Mouse (Mus musculus) heart, postnatal 10 days (tissue): ENCODE data around the gene Sf3a2. TPM values are rescaled to one million over a fixed set of nuclear protein-coding genes. Genes with fewer than 3 reads are reported as not detected.
A peak's percentile ranks its signal among the peaks of the same experiment; 100 is the strongest.
"Not testable (repeated sequence)": the region's sequence is repeated elsewhere in the genome, so short reads cannot be mapped to it uniquely, and the experiment has no call there.

Experiments
- DNase-seq, 2 experiments: peaks; one replicate each; pipeline ENCODE4 v3.0.0; 2021
- intact Hi-C: fragments of 180-260 bp; cut with DNase I; formaldehyde crosslinking; loops from one replicate; pipeline ENCODE4 v1.15.1; 2025
- total RNA-seq, 2 experiments: library from RNA; stranded (reverse); gene quantifications; 2 replicates each; pipeline ENCODE4 v1.2.3; 2021

The Sf3a2 gene
- total RNA-seq, 2 experiments from 2014 or later = 36.8 to 41.4 TPM

DNA sequence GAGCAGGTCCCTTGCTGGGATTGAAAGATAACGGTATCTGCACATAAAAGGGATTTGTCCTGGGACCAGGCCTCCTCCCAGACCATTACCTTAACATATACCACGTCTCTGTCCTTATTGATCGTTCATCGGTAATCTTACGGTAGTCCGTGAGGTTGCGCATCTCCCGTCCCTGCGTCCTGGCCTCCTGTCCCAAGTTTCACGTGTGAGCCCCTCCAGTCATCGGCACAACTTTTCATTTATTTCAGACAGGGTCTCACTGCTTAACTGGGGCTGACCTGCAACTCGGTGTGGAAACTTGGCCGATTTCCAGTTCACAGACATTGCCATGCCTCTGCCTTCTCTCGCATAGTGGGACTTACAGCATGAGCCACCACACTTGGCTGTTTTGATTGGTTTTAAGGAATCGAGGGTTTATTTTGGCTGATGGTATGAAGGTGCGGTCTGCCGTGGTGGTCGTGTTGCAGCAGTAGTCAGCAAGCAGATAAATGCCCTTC lies 1.1 kb downstream of the Sf3a2 start:
- no peak for DNase-seq
- intact Hi-C loops = loop anchor here (5.0 kb wide), 1 partner anchor 378 kb away; the partner anchor contains the start of gene Eef2

DNA sequence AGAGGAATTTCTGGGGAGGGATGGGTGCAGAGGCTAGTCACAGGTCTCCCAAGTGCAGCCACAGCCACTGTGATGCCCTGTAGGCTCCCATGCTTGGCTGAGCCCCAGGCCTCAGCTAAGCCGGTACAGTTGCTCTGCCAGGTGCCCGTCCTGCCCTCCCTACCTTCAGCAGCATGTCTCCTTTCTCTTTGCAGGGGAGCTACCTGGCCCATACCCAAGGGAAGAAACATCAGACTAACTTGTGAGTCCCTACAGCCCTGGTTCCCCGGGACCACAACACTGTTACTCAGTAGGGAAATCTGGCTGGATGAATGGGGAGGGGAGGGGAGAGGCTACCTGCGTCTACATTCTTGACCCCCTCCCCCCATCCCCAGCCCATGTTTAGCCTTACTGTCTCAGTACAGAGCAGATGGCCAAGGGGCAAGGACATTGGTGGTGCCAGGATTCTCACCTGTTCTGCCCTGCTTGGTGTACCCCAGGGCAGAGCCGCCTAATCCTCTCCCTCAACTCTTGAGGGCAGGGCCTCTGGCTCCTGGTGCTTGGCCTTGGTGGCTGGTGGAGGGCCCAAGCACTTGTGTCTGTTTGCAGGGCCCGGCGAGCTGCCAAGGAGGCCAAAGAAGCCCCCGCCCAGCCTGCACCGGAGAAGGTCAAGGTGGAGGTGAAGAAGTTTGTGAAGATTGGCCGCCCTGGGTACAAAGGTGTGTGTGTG lies 4.4 kb downstream of the Sf3a2 start:
- DNase-seq = no peak
- intact Hi-C loops = no loop called here

DNA sequence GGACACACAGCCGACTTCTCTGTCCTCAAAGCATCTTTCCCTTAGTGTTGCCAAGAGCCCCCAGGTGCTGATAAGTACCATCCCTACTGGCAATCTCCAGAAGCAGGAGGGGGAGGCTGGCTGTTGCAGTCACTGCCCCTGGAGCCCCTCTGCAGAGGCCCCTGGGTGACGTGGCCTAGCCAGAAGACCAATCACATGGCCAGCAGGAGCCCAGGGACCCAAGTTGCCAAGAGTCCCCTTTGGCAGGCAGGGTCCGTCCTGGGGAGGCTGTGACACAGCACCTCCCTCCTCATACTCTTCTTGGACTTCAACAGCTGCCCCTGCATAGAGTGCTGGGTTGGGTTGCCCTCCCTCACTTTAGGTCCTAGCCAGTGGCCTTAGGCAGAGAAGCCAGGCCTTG lies 5.0 kb downstream of the Sf3a2 start:
- DNase-seq = no peak
- intact Hi-C loops = no loop called here

DNA sequence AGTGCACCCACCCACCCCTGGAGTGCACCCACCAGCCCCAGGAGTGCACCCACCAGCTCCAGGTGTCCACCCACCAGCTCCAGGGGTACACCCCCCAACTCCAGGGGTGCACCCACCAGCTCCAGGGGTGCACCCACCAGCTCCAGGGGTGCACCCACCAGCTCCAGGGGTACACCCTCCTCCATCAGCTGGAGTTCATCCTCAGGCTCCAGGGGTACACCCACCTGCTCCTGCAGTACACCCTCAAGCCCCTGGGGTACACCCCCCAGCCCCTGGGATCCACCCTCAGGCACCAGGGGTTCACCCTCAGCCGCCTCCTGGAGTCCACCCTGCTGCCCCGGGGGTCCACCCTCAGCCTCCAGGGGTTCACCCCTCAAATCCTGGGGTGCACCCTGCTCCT lies 6.3 kb downstream of the Sf3a2 start:
- no peak for DNase-seq
- intact Hi-C loops = no loop called here

DNA sequence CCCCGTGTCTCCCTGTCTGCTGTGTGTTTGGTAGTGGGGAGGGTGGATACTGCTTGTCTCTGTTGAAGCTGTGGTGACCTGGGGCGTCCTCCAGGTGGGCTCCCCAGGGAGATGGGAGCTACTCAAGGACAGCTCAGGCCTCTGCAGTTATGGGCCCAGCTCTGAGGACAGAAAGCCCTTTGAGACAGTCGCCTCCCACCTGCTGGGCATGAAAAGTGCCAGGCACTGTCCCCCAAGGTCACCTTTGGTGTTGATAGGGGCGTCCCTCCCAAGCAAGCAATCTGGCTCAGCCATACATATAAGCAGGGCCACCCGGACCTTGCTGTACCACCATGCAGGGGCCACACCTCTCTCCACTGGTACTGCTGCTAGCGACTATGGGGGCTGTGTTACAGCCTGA lies 6.9 kb downstream of the Sf3a2 start, which contains the start of gene Amh:
Amh (plus strand) TSS at position 328 of the 400 bp plus-strand sequence.
- intact Hi-C loops = loop anchor here (5.0 kb wide), 3 partner anchors 58 to 192 kb away; no protein-coding TSS in a partner anchor

DNA sequence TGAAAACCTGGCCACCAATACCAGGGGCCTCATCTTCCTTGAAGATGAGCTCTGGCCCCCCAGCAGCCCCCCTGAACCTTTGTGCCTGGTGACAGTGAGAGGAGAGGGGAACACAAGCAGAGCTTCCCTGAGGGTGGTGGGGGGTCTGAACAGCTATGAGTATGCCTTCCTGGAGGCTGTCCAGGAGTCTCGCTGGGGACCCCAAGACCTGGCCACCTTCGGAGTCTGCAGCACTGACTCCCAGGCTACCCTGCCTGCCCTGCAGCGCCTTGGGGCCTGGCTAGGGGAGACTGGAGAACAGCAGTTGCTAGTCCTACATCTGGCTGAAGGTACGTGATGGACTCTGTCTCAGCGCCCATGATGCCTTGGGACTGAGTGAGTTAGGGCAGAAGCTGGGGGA lies 7.3 kb downstream of the Sf3a2 start:
- intact Hi-C loops = loop anchor here (5.0 kb wide), 3 partner anchors 58 to 192 kb away; no protein-coding TSS in a partner anchor
- no peak for DNase-seq

More for the DNA sequence above, 6.9 kb downstream of the Sf3a2 start, which contains the start of gene Amh:
- no peak for DNase-seq

DNA sequence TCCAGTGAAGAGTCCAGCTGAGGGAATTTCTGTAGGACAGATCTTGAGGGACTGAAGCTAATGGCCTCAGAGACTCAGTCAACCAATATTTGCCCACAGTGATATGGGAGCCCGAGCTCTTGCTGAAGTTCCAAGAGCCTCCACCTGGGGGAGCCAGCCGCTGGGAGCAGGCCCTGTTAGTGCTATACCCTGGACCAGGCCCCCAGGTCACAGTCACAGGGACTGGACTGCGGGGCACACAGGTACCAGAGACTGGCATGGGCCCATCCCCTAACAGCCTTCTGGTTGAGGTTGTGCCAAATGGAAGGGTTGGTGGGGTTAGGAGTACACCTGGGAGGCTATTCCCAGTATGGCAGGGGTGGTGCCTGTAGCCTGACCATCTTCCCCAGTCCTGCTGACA lies 7.9 kb downstream of the Sf3a2 start:
- intact Hi-C loops = loop anchor here (5.0 kb wide), 3 partner anchors 59 to 191 kb away; no protein-coding TSS in a partner anchor

DNA sequence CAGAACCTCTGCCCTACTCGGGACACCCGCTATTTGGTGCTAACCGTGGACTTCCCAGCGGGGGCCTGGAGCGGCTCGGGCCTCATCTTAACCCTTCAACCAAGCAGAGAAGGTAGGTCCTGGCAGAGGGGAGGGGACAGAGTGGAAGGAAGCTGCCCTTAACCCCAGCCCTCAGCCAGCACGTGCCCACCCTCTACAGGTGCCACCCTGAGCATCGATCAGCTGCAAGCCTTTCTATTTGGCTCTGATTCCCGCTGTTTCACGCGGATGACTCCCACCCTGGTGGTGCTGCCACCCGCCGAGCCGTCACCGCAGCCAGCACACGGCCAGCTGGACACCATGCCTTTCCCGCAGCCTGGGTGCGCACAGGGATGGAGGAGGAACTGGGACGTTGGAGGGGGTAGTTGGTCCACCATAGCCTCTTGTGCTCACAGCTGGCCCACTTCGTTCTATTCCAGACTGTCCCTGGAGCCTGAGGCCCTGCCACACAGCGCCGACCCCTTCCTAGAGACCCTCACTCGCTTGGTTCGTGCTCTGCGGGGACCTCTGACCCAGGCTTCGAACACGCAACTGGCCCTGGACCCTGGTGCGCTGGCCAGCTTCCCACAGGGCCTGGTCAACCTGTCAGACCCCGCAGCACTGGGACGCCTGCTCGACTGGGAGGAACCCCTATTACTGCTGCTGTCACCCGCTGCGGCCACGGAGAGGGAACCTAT lies 8.5 kb downstream of the Sf3a2 start:
- no peak for DNase-seq
- intact Hi-C loops = loop anchor here (5.0 kb wide), 3 partner anchors 59 to 191 kb away; no protein-coding TSS in a partner anchor

More for the DNA sequence above, 7.9 kb downstream of the Sf3a2 start:
- peak; percentile 72 to 88 for DNase-seq

DNA sequence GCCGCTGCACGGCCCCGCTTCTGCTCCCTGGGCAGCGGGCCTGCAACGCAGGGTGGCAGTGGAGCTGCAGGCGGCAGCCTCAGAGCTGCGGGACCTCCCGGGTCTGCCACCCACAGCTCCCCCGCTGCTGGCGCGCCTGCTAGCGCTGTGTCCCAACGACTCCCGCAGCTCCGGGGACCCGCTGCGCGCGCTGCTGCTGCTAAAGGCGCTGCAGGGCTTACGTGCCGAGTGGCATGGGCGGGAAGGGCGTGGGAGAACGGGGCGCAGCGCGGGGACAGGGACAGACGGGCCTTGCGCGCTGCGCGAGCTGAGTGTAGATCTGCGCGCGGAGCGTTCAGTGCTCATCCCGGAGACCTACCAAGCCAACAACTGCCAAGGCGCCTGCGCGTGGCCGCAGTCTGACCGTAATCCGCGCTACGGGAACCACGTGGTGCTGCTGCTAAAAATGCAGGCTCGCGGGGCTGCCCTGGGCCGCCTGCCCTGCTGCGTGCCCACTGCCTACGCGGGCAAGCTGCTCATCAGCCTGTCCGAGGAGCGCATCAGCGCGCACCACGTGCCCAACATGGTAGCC lies 9.1 kb downstream of the Sf3a2 start:
- DNase-seq = peak; percentile 81 to 86
- intact Hi-C loops = loop anchor here (5.0 kb wide), 3 partner anchors 60 to 190 kb away; no protein-coding TSS in a partner anchor

DNA sequence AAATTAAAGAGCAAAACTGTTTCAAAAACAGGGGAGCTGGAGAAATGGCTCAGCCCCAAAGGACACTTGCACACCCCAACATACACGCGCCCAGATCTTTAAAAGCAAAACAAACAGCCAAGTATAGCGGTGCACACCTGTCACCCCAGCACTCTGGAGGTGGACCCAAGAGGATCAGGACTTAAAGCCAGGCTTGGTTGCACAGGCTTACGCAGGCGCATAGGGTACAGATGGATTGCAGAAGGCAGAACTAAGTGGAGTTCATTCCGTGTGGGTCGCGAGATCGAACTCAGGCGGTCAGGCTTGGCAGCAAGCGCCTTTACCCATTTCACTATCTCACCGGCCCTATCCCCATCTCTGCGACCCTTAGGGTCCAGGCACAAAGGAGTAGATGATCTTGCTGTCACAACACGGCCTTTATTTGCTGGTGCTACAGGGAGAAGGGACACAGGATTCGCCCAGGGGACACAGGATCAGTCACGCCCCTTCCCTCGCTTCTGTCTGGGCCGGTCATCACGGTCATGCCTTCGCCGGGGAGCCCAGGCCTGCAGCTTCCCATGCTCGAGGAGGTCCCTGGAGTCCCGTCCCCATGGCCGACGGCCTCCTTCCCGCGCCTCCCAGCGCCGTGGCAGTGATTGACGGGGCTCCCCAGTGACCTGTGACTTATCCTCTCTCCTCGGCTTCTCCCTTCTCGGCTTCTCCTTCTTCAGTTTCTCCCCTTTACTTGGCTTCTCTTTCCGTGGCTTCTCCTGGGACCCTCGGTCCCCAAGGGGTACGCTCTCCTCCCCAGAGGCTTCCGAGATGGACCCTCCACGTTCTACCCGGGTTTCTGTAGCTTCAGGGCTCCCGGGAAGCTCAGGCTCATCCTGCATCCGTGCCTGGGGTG lies 10.3 kb downstream of the Sf3a2 start:
- intact Hi-C loops = loop anchor here (5.0 kb wide), 3 partner anchors 61 to 189 kb away; no protein-coding TSS in a partner anchor

DNA sequence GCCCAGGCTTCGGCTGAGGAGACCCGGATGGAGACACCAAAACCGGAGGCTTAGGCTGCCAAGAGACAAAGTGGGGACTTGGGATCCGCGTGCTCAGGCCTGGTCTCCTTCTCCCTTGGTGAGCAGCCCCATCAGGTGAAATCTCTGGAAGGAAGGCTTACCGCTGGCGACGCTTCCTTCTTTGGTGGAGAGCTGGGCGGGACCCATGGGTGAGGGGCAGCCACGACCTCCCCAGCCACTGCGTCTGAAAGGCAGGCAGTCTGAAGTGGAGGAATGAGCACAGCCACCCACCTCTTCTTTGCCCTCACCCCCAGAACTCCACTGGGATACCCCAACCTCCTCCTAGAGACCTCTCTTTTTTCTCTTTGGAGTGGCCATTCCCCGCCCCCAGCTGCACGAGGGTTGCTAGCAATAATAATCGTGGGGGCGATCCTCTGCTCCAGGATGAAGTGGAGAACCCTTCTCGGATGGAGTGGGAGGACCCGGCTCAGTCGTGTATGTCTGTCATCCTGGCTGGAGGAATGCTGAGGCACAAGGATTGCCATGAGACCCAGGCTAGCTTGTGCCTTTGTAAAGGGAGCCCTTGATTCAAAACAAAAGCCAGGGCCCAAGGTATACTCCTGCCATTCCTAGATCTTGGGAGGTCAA lies 11.1 kb downstream of the Sf3a2 start:
- intact Hi-C loops = loop anchor here (5.0 kb wide), 3 partner anchors 62 to 188 kb away; no protein-coding TSS in a partner anchor

More for the DNA sequence above, 10.3 kb downstream of the Sf3a2 start:
- DNase-seq = no peak

DNA sequence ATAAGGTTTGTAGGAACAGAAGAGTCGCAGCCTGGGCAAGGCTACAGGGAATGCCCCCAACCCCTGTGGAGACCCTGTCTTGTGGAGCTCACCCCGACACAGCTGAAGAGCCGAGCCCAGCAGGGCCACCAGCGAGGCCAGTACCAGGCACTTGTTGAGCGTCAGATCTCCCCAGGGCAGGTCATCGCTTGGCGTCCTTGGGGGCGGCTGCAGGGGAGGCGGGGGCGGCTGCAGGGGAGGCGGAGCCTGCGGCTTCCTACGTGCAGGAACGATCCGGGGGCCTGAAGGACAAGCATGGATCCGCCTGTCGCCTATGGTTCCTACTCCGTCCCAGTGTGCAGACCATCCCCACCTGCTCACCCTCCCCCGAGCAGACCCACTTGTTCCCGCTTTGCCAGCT lies 12.1 kb downstream of the Sf3a2 start:
- intact Hi-C loops = no loop called here

More for the DNA sequence above, 11.1 kb downstream of the Sf3a2 start:
- no peak for DNase-seq

DNA sequence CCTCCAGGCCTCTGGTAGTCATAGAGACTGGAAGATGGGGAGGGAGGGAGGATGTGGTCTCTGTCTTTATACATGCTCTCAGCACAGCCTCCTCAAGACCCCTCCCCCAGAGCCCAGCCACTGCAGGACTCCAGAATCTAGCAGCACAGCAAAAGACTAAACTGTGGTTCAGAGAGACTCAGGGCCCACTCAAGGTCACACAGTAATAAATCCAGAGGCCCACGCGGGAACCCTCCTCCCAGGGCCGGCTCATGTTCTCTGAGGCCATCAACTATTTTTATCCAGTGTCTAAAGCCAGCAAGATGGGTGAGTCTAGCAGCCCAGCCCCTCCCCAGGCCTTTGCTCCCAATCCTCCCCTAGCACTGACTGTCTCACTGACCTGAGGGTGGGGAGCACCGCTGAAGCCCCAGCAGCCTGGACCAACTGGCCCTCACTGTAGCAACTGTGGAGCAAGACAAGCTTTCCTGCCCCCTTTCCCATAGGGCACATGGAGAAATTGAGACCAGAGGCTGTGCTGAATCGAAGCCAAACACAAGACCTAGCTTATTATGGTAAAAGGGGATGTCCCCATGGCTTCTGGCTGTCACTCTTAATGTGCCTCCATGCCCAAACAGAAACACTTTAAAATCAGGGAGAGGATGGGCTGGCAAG lies 14.5 kb downstream of the Sf3a2 start:
- intact Hi-C loops = no loop called here
- no peak for DNase-seq

More for the DNA sequence above, 12.1 kb downstream of the Sf3a2 start:
- no peak for DNase-seq

DNA sequence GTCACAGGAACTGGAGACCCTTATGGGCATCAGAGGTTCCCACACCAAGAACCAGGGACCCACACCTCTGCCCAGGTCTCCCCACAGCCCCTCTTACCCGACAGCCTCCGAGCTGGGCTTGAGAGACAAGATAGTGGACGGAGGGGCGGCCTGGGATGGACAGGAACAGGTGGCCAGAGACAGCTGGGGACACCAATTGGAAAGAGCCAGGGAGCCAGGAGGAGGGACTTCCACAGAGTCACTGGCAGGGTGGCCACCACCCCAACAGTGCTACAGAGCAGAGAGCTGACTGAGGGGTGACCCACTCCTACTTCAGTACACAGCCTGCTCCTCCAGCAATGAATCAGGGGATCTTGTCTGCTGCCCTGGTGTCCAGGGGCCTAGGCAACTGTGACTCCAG lies 15.4 kb downstream of the Sf3a2 start, which contains the start of gene Jsrp1:
Jsrp1 (minus strand) TSS at position 133 of the 400 bp plus-strand sequence.
- DNase-seq = no peak
- intact Hi-C loops = no loop called here

DNA sequence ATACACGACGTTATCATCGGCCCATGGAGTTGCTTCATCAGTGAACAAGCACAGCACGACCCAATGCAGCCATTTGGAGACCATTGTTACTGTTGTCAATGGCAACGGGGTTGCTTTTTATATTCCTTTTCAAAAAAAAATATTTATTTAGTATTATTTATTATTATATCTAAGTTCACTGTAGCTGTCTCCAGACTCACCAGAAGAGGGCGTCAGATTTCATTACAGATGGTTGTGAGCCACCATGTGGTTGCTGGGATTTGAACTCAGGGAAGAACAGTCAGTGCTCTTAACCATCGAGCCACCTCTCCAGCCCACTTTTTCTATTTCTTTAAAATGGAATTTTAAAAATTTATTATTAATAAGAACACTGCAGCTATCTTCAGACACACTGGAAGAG lies 16.8 kb downstream of the Sf3a2 start:
- intact Hi-C loops = no loop called here
- no peak for DNase-seq

DNA sequence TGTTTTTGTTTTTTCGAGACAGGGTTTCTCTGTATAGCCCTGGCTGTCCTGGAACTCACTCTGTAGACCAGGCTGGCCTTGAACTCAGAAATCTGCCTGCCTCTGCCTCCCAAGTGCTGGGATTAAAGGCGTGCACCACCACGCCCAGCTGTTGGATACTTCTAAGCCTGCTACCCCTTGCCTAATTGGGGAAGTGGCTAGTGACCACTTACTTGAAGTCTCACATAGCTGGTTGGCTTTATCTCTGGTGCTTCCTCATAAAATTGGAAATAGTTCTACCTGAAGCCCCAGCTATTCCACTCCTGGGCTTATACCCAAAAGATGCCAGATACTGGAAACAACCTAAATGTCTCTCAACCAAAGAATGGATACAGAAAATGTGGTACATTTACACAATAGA lies 18.3 kb downstream of the Sf3a2 start:
- not testable (repeated sequence) for DNase-seq
- intact Hi-C loops = loop anchor here (2.0 kb wide), 1 partner anchor 68 kb away; no protein-coding TSS in a partner anchor

DNA sequence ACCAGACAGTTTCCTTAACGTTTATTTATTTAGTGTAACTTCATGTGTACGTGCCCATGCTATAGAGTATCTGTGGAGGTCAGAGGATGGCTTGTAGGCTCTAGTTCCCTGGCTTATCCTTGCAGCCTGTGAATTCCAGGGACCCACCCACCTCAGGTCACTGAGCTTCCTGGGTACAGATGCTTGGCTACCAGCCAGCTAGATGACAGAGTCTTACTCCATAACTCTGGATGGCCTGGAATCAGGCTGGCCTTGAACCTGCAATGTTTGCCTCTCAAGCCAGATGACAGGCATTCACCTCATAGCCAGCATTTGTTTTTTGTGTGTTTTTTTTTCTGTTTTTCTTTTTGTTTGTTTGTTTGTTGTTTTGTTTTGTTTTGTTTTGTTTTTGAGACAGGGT lies 19.2 kb downstream of the Sf3a2 start:
- no peak for DNase-seq
- intact Hi-C loops = loop anchor here (2.0 kb wide), 1 partner anchor 68 kb away; no protein-coding TSS in a partner anchor

DNA sequence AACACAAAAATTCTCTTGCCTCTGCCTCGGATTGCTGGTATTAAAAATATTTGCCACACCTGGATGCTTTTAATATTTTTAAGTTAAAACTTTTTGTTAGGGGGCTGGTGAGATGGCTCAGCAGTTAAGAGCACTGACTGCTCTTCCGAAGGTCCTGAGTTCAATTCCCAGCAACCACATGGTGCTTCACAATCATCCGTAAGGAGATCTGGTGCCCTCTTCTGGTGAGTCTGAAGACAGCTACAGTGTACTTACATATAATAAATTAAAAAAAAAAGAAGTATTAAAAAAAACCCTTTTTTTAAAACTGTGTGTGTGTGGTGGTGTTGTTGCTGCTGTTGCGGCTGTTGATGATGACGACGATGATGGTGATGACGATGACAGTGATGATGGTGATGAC lies 20.0 kb downstream of the Sf3a2 start:
- DNase-seq = not testable (repeated sequence)
- intact Hi-C loops = loop anchor here (2.0 kb wide), 1 partner anchor 69 kb away; no protein-coding TSS in a partner anchor
